Mouse (Mus musculus): ENCODE results near the gene Tifab. TPM values are rescaled to one million over a fixed set of nuclear protein-coding genes. Genes with fewer than 3 reads are reported as not detected.

Tifab gene
- total RNA-seq, 2 experiments from 2014 or later = 1.8 to 2.3 TPM

DNA sequence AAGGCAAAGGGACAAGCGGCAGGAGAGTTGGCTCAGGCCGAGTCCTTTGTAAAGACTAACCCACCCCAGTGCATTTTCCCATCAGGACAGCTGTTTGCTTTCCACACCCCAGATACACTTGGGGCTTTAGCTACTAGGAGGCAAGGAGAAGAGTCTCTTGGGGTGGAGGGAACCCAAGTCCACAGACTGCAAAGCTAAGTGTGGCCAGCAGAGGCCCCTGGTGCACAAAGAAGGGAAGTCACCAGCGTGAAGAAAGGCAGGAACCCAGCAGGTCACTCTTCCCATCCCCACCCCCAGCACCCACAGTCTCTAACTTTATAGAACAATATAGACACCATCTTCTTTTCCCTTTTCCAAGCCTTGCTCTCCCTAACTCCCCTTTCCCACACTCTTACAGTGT, 33.2 kb downstream of the Tifab start:
- intact Hi-C loops (cut with DNase I) = no loop called here
- no peak for DNase-seq (ENCODE audit: low spot score in 2 of 2)

DNA sequence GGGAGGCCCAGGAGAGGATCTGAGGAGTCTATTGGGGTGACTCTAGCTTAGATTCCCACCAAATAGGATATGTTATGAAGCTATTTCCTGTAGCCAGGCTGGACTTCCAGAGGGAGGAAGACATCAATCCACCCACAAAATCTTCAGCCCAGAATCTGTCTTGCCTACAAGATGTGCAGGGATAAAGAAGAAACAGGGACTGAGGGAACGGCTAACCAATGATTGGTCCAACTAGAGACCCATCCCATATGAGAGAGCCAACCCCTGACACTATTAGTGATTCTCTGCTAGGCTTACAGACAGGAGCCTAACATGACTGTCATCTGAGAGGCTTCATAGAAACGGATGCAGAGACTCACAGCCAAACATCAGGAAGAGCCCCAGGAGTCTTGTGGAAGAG, 34.7 kb downstream of the Tifab start:
- intact Hi-C loops (cut with DNase I) = no loop called here
- DNase-seq (ENCODE audit: low spot score in 2 of 2) = no peak

DNA sequence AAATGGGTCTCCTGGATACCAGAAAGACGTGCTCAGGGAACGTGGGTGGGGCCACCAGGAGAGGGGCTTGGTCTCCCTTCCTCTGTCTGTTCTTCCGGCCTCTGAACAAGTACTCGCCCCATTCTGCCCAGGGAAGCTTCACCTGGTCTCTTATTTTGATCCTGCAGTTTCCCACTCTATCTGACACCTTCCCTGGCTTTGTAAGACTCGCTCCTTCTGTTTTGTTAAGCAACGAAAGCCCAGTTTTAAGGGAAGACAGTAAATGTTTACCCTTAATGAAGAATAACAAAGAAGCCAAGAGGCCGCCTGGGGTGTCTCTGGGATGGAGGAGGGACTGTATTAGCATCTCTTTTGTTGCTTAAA, 35.6 kb downstream of the Tifab start:
- DNase-seq (ENCODE audit: low spot score in 2 of 2) = no peak
- intact Hi-C loops (cut with DNase I) = no loop called here

DNA sequence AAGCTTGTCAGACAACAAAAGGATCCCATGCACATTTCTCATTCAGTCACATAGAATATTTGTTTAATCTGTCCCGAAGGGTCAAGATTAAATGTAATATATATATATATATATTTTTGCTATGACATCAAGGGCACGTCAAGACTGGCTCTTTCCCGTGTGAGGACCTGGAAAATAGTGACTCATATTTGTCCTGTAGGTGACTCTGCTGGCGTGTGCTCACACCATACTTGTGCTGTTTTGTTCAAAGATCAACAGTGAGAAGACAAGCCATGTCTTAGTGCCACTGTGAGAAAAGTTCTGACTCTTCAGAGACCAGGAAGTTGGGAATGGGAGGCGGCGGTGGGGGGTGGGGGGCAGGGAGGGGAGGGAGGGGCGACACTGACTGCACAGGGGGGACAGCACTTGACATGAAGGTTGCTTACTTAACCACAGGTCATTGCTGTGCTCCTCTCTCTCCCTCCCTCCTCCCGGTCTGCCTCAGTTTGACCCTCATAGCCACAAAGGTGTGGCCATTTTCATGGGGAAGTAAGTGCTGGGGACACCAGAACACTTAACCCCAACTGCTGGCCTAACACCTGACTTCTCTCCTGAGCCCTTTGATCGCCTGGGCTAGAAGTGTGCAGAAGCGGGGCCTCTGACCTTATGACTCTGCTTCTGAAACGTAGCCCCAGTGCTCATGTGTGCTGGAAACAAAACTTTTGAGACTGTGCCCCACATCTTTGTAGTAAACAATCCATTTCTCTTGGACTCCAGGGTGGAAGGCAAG, 36.1 kb downstream of the Tifab start:
- no peak for DNase-seq (ENCODE audit: low spot score in 2 of 2)
- intact Hi-C loops (cut with DNase I) = no loop called here

DNA sequence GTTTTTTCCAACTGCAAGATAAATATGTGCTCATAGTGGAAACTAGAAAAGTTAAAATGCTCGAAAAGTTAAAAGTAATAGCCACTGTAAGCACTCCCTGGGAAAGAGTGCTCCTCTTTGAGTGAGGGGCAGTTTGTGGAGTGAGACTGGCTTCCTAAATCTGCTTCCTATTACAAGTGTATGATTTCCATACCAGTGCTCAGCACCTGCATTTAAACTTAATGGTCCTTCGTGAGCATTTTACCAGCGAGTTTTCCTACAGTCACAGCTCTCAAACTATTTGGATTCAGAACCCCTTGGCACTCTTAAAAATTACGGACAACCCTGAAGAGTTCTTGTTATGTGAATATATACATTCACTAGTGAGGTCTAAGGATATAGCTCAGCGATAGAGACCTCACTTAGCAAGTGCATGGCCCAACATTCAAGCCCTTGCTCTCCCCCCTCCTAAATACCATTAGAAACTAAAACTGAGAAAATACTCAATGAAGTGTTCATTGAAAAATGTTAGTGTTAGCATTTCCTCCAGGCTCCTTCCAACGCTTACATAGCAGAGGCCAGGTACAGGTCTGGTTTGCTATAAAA, 39.4 kb downstream of the Tifab start:
- intact Hi-C loops (cut with DNase I) = no loop called here
- no peak for DNase-seq (ENCODE audit: low spot score in 2 of 2)

DNA sequence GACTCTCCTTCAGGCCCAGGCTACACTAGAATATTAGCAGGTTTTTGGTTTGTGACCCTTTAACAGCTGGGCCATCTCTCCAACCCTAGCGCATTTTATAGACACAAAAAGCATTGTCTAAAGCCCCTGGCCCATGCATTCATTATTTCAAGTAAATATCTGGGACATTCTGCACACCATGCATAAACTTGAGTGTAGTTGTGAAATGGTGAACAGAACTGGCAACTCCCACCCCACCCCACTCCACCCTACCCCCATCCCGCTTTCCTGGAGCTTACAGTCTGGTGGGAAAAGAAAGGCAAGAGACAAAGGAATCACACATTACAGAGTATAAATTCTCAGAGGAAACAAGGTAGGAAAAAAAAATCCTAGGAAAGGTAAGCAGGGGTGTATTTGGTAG, 42.5 kb downstream of the Tifab start, which contains the start of gene H2afy:
Gene H2afy (minus strand): TSS at position 162 of the 400 bp plus-strand sequence.
- no peak for DNase-seq (ENCODE audit: low spot score in 2 of 2)
- intact Hi-C loops (cut with DNase I) = no loop called here

DNA sequence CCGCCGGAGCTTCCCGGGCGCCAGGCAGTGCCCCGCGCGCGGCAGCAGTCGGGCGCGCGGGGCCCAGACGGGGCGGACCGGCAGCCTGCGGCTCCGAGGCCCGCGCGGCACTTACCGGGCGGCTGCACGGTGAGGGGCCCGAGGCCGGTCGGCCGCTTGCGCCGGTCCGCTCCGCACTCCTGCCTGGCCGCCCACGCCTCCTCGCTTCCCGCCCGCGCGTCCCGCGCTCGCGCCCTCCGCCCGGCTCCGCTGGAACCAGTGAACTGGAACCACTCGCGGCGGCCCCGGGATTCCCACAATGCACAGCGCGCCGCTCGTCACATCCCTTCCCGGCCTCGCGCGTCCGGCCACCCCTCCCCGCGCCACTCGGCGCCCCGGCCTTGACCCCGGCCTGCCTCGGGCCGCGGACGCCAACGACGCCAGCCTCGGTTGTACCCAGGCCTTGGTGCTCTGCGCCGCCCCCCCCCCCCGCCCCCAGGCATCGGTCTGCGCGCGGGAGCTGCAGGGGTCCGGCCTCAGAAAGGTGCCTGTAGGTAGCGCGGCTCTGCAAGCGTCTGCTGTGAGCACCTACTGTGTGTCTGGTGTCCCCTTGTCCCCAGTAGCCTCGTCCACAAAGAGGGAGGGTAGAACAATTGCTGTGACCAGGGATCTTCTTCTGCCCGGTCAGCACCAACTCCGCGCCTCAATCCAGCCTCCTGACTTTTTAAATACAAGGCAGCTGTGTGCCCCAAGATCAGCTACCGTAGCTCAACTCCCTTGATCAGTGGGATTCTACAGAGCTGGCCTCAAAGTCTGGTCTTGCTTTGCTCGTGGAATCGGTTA, 43.2 kb downstream of the Tifab start:
- DNase-seq (ENCODE audit: low spot score in 2 of 2) = peak; percentile 90 to 91
- intact Hi-C loops (cut with DNase I) = no loop called here

DNA sequence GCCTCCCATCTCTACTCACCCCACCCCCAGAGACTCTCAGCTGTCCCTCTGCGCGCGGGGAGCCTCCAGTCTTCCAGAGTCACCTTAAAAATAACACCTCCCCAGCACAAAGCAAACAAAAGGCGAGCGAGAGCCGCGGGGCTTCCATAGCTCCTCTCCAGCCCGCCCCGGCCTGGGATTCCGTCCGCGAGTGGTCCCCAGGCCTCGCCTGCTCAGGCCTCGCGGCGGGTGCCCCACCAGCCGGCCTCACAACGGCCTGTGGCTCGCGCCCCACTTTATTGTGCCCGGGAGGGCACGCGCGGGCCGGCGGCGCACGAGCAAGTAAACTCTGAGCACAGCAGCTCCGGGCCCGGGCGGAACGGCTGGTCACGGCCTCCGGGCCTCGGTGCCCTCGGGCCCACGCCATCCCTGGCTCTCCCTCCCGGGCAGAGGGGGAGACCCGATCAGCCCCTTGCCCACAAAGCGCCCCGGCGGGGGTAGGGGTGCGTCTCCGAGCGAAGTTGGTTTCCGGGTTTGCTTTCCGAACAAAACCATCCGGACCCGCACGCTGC, 44.0 kb downstream of the Tifab start:
- intact Hi-C loops (cut with DNase I) = loop anchor here (5.0 kb wide), 1 partner anchor 42 kb away; no protein-coding TSS in a partner anchor
- peak; percentile 25 to 50 for DNase-seq (ENCODE audit: low spot score in 2 of 2)

DNA sequence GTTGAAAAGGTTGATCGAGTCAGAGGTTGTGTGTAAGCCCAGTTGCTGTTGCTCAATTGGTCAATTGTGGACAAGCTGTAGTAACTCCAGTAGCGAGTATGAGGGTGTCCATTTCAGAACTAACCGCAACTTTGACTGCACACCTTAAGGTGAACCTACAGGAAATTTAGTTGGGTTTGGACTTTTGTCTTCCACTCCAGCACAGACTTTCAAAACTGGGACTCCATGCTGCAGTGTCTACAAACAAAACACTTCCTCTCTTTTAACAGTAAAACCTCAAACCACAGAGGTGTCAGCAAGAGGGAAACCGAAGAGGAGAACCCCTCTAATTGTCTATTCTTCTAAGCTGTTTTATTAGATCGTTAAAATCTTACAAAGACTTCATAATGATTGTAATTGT, 44.7 kb downstream of the Tifab start:
- intact Hi-C loops (cut with DNase I) = loop anchor here (5.0 kb wide), 1 partner anchor 42 kb away; no protein-coding TSS in a partner anchor
- no peak for DNase-seq (ENCODE audit: low spot score in 2 of 2)

DNA sequence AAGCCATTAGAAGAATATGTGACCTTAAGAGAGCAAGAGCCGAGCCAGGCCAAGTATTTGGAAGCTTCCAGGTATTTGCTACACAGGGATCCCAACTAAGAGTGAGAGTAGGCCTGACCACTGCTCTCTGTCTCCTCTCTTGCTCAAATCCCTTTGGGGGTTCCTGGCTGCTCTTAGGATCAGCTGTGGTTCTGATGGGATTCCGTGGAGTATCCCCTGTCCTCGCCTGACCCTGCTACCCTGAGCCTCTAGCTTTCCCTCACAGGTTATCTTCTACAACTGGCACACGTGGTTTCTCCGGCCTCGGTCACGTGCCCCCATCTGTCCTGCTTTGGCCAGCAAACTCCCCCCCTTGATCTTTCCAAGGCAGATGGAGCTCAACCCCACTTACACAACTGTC, 45.7 kb downstream of the Tifab start:
- intact Hi-C loops (cut with DNase I) = loop anchor here (5.0 kb wide), 1 partner anchor 41 kb away; no protein-coding TSS in a partner anchor
- DNase-seq (ENCODE audit: low spot score in 2 of 2) = no peak

DNA sequence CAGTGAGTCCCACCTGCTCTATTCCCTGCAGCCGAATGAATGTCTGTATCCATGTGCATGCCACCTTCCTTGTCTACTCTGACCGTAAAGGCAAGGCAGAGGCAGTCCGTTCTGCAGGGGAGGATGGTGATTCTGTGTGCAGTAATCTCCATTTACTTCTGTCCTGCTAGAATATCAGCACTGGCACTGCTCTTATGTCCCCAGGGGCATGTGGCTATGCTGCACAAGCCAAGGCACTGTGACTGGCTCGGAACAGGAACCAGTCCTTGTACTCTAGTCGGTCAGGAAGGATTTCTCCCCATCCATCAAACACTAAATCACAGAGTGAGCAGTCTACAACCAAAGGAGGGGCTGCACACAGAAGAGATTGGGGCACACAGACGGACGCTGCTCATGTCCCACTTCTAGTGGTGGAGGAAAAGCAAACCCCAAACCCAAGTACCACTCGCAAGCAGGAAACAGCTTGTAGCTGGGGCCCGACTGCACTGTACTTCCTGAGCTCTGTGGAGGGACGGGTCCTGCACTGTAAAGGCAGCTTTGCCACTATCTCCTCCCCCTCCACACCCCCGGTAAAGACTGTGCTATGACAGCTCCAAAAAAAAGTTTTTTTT, 46.3 kb downstream of the Tifab start:
- intact Hi-C loops (cut with DNase I) = loop anchor here (5.0 kb wide), 1 partner anchor 40 kb away; no protein-coding TSS in a partner anchor
- no peak for DNase-seq (ENCODE audit: low spot score in 2 of 2)

DNA sequence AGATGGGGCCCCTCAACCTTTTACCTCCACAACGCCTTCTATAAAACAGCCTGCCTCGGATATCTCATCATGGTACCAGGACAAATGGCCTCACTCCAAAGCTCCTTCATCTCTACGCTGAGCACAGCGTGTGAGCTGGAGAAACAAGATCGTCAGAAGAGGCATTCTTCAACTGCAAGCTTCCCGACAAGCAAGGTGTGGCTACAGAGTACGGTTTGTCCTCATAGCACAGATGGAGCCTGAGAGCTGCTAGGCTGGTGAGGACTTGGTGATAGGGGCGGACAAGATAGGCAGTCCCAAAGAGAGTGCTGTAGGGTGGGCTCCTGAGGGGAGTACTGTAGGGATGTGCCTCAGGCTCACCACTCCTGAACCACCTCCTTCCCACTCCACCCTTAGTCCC, 48.1 kb downstream of the Tifab start:
- intact Hi-C loops (cut with DNase I) = loop anchor here (5.0 kb wide), 1 partner anchor 38 kb away; no protein-coding TSS in a partner anchor
- no peak for DNase-seq (ENCODE audit: low spot score in 2 of 2)

DNA sequence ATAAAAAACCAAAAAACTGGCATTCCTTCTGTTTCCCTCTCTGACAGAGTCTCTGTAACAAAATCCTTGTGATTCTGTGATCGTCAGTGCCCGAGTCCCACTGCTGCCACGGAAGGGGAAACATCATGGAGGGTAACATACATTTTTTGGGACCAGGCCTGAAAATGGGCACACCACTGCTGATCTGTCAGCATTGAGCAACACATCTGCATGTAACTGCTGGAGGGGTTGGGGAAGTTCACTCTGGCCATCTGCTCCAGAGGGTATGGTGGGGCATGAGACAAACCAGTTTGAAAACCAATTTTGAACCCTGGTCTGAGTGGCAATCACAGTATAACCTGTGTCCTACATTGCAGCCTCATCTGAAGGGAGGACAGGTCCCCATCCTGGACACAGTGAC, 49.1 kb downstream of the Tifab start:
- DNase-seq (ENCODE audit: low spot score in 2 of 2) = no peak
- intact Hi-C loops (cut with DNase I) = no loop called here

DNA sequence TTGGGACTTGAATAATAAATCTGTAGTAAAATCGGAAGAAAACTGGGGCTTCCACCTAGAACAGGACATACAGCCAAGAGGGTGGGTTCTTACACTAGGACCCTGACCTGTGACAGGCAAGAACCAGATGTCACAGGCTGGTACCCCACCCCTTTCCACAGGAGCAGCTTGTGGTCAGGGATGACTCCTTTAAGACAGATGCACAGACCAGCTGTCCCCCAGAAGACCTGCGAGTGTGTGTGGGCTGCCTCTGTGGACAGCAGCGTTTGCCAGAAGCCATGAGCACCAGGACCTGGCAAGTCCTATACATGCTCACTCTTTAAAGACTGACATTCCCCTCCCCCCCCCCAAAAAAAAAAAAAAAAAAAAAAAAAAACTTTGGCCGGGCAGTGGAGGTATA, 49.7 kb downstream of the Tifab start:
- DNase-seq (ENCODE audit: low spot score in 2 of 2) = no peak
- intact Hi-C loops (cut with DNase I) = no loop called here

DNA sequence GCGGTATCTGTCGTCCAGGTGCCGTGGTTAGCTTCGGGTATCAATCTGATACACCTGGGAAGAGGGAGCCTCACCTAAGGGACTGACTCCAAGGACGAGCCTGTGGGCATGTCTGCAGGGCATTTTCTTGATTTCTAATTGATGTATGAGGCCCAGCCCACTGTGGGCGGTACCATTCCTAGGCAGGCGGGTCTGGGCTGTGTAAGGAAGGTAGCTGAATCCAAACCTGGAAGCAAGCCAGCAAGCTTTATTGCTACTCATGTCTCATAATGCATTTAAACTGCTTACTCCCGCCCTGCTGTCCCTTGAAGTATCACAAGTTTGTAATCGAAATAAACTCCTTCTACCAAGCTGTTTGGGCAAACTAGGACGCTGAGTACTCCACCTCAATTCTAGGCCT, 53.1 kb downstream of the Tifab start:
- intact Hi-C loops (cut with DNase I) = no loop called here
- DNase-seq (ENCODE audit: low spot score in 2 of 2) = no peak

Other genes starting within 250 kb of the Tifab start
- gene H2afy, start 42.5 kb downstream of the Tifab start, total RNA-seq (2021) = 100 to 1,000 TPM in 1 of 2 experiments, 10 to 100 TPM in 1; 95.3 to 109 TPM
- not detected for gene Neurog1, start 73.3 kb upstream of the Tifab start, total RNA-seq (2021)
- gene Cxcl14, start 117.7 kb upstream of the Tifab start, total RNA-seq (2021) = 100 to 1,000 TPM; 134 to 153 TPM
- gene Gm3045, start 247.7 kb upstream of the Tifab start, total RNA-seq (2021) = not detected

Measured in left cerebral cortex, postnatal 36 days (tissue).